Mouse (Mus musculus): ENCODE measurements at regions not wholly inside any gene's neighbourhood (a gene's known extent, or its start where the extent isn't known, plus 50 kb on each side); places are given as distances from the start of the nearest gene placed in this dataset.

- Histone ChIP-seq H3K4me3 (ENCODE audit: low read length) (no peak overlapping the region), H3K27ac (ENCODE audit: low read length) (no peak overlapping the region), H3K9ac (replicated peaks; ENCODE audit: low read length) (no peak overlapping the region), H3K36me3 (ENCODE audit: insufficient read depth, low read length) (no peaks in the 10 kb centered on the region), H3K4me2 (replicated peaks; ENCODE audit: low read depth, low read length) (no peak overlapping the region), H3K27me3 (ENCODE audit: insufficient read depth, low read length) (no peaks in the 10 kb centered on the region), H3K4me1 (ENCODE audit: insufficient read depth, low read length) (peaks cover 1% of the 10 kb centered on the region; the same call in 1 of the 2 replicates), H3K9me3 (ENCODE audit: low read length) (no peaks in the 10 kb centered on the region; the same call in 1 of the 2 replicates)
- no peak for ATAC-seq (ENCODE audit: low FRiP score, low TSS enrichment)
- 92% methylated on average over 3 of the region's 3 CpGs for WGBS
These were observed 98.5 kb upstream of the Thbs1 start for GRCm38 (mm10) chr2:118013156-118013555.

DNA sequence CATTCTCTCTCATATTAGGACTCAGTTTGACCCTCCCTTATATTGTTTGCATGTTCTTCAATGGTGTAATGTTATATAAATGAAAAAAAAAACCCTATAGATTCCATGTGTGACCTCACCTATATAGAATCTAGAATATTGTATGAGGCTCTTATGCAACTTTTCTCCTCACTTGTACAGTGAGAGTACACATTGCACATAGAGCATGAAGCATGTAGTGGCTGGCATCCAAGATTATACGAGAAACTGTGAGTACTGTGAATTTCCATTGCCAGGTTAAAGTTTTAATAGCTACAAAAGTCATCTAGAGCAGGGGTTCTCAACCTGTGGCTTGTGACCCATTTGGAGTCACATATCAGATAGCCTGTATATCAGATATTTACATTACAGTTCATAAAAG lies 96.5 kb upstream of the Thbs1 start:
- Histone ChIP-seq H3K27ac (ENCODE audit: low read length) (no peak overlapping the region), H3K4me3 (ENCODE audit: low read length) (no peak overlapping the region), H3K4me1 (ENCODE audit: insufficient read depth, low read length) (no peaks in the 10 kb centered on the region), H3K36me3 (ENCODE audit: insufficient read depth, low read length) (no peaks in the 10 kb centered on the region), H3K4me2 (replicated peaks; ENCODE audit: low read depth, low read length) (no peak overlapping the region), H3K27me3 (ENCODE audit: insufficient read depth, low read length) (no peaks in the 10 kb centered on the region), H3K9me3 (ENCODE audit: low read length) (no peaks in the 10 kb centered on the region), H3K9ac (replicated peaks; ENCODE audit: low read length) (no peak overlapping the region)
- ATAC-seq (ENCODE audit: low FRiP score, low TSS enrichment), result no peak
- WGBS, result 80% methylated on average over 1 of the region's 1 CpGs

DNA sequence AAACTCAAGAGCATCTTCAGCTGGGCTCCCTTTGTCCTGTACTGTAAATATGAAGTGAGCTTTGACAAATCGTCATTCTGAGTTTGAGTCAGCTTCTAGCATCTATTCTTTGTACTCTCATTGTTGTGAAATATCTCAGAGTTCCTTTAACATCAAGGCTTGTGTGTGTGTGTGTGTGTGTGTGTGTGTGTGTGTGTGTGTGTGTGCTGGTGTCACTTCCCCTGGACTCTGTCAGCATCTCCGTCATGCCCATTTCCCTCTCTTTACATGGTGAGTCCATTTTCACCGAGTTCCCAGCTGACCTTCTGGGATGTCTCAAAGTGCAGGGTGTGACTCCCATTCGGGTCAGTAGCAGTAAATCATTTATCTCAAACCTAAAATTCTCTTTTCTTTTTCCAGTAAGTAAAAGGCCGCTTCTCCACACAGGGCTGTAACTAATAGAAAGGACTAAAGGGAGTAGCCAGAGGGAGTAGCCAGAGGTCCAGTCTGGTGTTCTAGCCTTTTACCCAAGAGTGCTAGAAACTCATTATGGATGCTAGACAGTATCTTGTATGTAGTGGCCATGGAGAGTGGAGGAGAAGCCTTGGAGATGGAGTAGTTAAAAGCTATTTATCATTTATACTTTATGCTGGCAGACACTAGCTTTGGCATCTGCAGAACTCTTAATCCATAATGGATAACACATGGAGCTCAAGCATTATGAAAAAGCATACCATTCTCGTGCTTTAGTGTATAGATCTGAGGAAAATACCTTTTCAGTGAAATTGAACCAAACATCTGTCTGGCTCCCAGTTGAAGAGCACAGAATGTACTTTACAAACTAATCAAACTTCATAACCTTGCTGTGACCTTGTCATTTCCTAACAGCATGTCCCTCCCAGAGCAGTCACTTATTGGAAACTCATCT lies 85.6 kb upstream of the Thbs1 start:
- WGBS, result 47% methylated on average over 6 of the region's 6 CpGs
- no peaks in the 10 kb centered on the region for H3K27me3 ChIP-seq (ENCODE audit: insufficient read depth, low read length)

GRCm38 (mm10) chr2:118028881-118029280 lies 82.8 kb upstream of the Thbs1 start:
- no peak overlapping the region for H3K9ac ChIP-seq (replicated peaks; ENCODE audit: low read length)
- WGBS, result 71% methylated on average over 1 of the region's 1 CpGs
- H3K36me3 ChIP-seq (ENCODE audit: insufficient read depth, low read length), result no peaks in the 10 kb centered on the region
- no peak for ATAC-seq (ENCODE audit: low FRiP score, low TSS enrichment)
- no peaks in the 10 kb centered on the region for H3K4me1 ChIP-seq (ENCODE audit: insufficient read depth, low read length)
- H3K27ac ChIP-seq (ENCODE audit: low read length), result no peak overlapping the region
- no peak overlapping the region for H3K4me3 ChIP-seq (ENCODE audit: low read length)
- H3K27me3 ChIP-seq (ENCODE audit: insufficient read depth, low read length), result no peaks in the 10 kb centered on the region
- H3K4me2 ChIP-seq (replicated peaks; ENCODE audit: low read depth, low read length), result no peak overlapping the region
- no peaks in the 10 kb centered on the region for H3K9me3 ChIP-seq (ENCODE audit: low read length)

More for the DNA sequence above, 85.6 kb upstream of the Thbs1 start:
- H3K36me3 ChIP-seq (ENCODE audit: insufficient read depth, low read length), result no peaks in the 10 kb centered on the region
- no peaks in the 10 kb centered on the region for H3K9me3 ChIP-seq (ENCODE audit: low read length)
- no peak overlapping the region for H3K4me2 ChIP-seq (replicated peaks; ENCODE audit: low read depth, low read length)
- no peaks in the 10 kb centered on the region for H3K4me1 ChIP-seq (ENCODE audit: insufficient read depth, low read length)
- H3K9ac ChIP-seq (replicated peaks; ENCODE audit: low read length), result no peak overlapping the region
- no peak overlapping the region for H3K27ac ChIP-seq (ENCODE audit: low read length)
- no peak for ATAC-seq (ENCODE audit: low FRiP score, low TSS enrichment)
- no peak overlapping the region for H3K4me3 ChIP-seq (ENCODE audit: low read length)

GRCm38 (mm10) chr2:118029470-118030108 lies 82.1 kb upstream of the Thbs1 start:
- no peak for ATAC-seq (ENCODE audit: low FRiP score, low TSS enrichment)
- H3K36me3 ChIP-seq (ENCODE audit: insufficient read depth, low read length), result no peaks in the 10 kb centered on the region
- 63% methylated on average over 1 of the region's 1 CpGs for WGBS
- no peak overlapping the region for H3K4me2 ChIP-seq (replicated peaks; ENCODE audit: low read depth, low read length)
- no peak overlapping the region for H3K4me3 ChIP-seq (ENCODE audit: low read length)
- H3K27ac ChIP-seq (ENCODE audit: low read length), result no peak overlapping the region
- no peaks in the 10 kb centered on the region for H3K9me3 ChIP-seq (ENCODE audit: low read length)
- H3K4me1 ChIP-seq (ENCODE audit: insufficient read depth, low read length), result no peaks in the 10 kb centered on the region
- no peak overlapping the region for H3K9ac ChIP-seq (replicated peaks; ENCODE audit: low read length)
- no peaks in the 10 kb centered on the region for H3K27me3 ChIP-seq (ENCODE audit: insufficient read depth, low read length)

DNA sequence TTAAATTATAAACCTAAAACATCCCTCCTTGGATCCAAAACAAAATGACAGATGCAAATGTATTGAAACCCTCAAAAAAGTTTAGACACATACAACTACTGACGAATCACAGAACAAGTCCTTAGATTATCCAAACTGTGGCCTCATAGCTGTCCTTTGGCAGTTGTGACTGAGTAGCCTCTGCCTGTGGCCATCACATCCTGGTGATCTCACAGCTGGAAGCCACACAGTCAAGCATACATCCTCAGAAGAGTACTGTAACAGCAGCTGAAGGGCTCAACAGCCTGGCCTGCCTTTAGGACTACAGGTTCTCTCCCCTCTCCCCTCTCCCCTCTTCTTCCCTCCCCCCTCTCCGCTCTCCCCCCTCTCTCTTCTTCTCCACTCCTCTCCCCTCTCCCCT lies 80.0 kb upstream of the Thbs1 start:
- Histone ChIP-seq H3K4me1 (ENCODE audit: insufficient read depth, low read length) (no peaks in the 10 kb centered on the region), H3K27me3 (ENCODE audit: insufficient read depth, low read length) (no peaks in the 10 kb centered on the region), H3K4me2 (replicated peaks; ENCODE audit: low read depth, low read length) (no peak overlapping the region), H3K4me3 (ENCODE audit: low read length) (no peak overlapping the region), H3K9me3 (ENCODE audit: low read length) (no peaks in the 10 kb centered on the region), H3K36me3 (ENCODE audit: insufficient read depth, low read length) (no peaks in the 10 kb centered on the region), H3K27ac (ENCODE audit: low read length) (no peak overlapping the region), H3K9ac (replicated peaks; ENCODE audit: low read length) (no peak overlapping the region)
- no peak for ATAC-seq (ENCODE audit: low FRiP score, low TSS enrichment)
- WGBS, result 90% methylated on average over 2 of the region's 2 CpGs

GRCm38 (mm10) chr2:118033377-118033776 lies 78.3 kb upstream of the Thbs1 start:
- Histone ChIP-seq H3K27me3 (ENCODE audit: insufficient read depth, low read length) (no peaks in the 10 kb centered on the region), H3K36me3 (ENCODE audit: insufficient read depth, low read length) (no peaks in the 10 kb centered on the region), H3K4me2 (replicated peaks; ENCODE audit: low read depth, low read length) (no peak overlapping the region), H3K9me3 (ENCODE audit: low read length) (no peaks in the 10 kb centered on the region), H3K27ac (ENCODE audit: low read length) (no peak overlapping the region), H3K9ac (replicated peaks; ENCODE audit: low read length) (no peak overlapping the region), H3K4me3 (ENCODE audit: low read length) (no peak overlapping the region), H3K4me1 (ENCODE audit: insufficient read depth, low read length) (peaks cover 5% of the 10 kb centered on the region; the same call in 1 of the 2 replicates)
- 76% methylated on average over 4 of the region's 4 CpGs for WGBS
- no peak for ATAC-seq (ENCODE audit: low FRiP score, low TSS enrichment)

DNA sequence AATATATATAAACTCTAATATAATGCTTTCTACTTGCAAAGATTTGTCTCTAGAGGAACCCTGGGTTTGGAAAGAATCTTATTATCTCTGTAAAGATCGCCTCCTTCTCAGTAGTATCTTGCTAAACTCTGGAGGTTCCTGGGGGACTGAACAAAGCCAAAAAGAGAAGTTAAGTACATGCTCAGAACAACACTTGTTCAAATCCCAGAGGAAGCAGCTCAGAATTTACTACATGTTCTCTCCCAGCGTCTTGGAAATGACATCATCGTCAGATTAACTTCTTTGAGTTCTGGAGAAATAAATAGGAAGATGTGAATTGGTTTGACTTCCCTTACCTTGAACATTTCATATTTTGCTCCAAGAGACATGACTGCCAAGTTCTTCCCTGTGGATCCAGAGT lies 77.7 kb upstream of the Thbs1 start:
- H3K4me2 ChIP-seq (replicated peaks; ENCODE audit: low read depth, low read length), result no peak overlapping the region
- H3K27ac ChIP-seq (ENCODE audit: low read length), result no peak overlapping the region
- no peak for ATAC-seq (ENCODE audit: low FRiP score, low TSS enrichment)
- H3K36me3 ChIP-seq (ENCODE audit: insufficient read depth, low read length), result no peaks in the 10 kb centered on the region
- no peaks in the 10 kb centered on the region for H3K27me3 ChIP-seq (ENCODE audit: insufficient read depth, low read length)
- no peak overlapping the region for H3K9ac ChIP-seq (replicated peaks; ENCODE audit: low read length)
- no peak overlapping the region for H3K4me3 ChIP-seq (ENCODE audit: low read length)
- WGBS, result 80% methylated on average over 3 of the region's 3 CpGs
- peaks cover 5% of the 10 kb centered on the region; the same call in 1 of the 2 replicates for H3K4me1 ChIP-seq (ENCODE audit: insufficient read depth, low read length)
- H3K9me3 ChIP-seq (ENCODE audit: low read length), result no peaks in the 10 kb centered on the region

DNA sequence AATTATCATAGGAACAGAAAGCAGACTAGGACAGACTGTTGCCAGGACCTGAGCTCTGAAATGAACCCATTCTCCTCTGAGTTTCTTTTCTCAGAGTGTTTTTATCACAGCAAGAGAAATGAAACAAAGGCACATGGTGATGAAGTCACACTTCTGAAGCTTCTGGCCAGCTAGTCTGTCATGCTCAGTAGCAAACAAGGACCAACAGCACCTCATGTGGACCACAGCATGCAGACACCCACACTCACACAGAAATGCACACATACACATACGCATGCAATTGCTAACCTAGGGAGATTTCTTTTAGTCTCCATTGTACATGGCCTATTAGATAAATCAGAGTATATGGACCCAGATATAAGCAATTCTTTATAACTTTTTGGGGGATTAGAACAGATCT lies 76.3 kb upstream of the Thbs1 start:
- Histone ChIP-seq H3K36me3 (ENCODE audit: insufficient read depth, low read length) (no peaks in the 10 kb centered on the region), H3K4me3 (ENCODE audit: low read length) (no peak overlapping the region), H3K9me3 (ENCODE audit: low read length) (no peaks in the 10 kb centered on the region), H3K9ac (replicated peaks; ENCODE audit: low read length) (no peak overlapping the region), H3K27me3 (ENCODE audit: insufficient read depth, low read length) (no peaks in the 10 kb centered on the region), H3K4me2 (replicated peaks; ENCODE audit: low read depth, low read length) (no peak overlapping the region), H3K4me1 (ENCODE audit: insufficient read depth, low read length) (peaks cover 5% of the 10 kb centered on the region; the same call in 1 of the 2 replicates), H3K27ac (ENCODE audit: low read length) (no peak overlapping the region)
- 100% methylated on average over 1 of the region's 1 CpGs for WGBS
- ATAC-seq (ENCODE audit: low FRiP score, low TSS enrichment), result no peak
